ENCODE assay signal across 18 mouse cellular contexts in genomic region chr10:83117851-83118250, GRCm38 (mm10).
DNase-seq lines count a peak whose midpoint lies in the region.
"Had no signal": no experiment of that assay in that cellular context is flagged by ENCODE, and none has a peak within 500 bp of the region (broad histone marks: within the 10 kb centered on the region; RNA-seq: fewer than 3 reads in every experiment).

No protein-coding gene starts in this region.

- DNase-seq in adrenal gland, adult 2 months = peak; percentile 32
- no peak for DNase-seq in adrenal gland, adult 18-20 months (ENCODE audit: low spot score in 2 of 2)
- peak; percentile 29 for DNase-seq in left cerebral cortex, postnatal 4 days
- DNase-seq in left cerebral cortex, postnatal 36 days (ENCODE audit: low spot score in 2 of 2) = no peak
- peak; percentile 56 for DNase-seq in thymus, postnatal 0 days (ENCODE audit: low spot score)
- DNase-seq in thymus, postnatal 4 days = no peak
- DNase-seq in right cerebral cortex, postnatal 36 days (ENCODE audit: low spot score in 2 of 2) = no peak
- DNase-seq: adrenal gland, postnatal 14 days; cerebellum, adult 11 months; cerebellum, adult 2 months; cerebellum, adult 9-11 months; cerebellum, postnatal 25 days; forebrain, postnatal 0 days; gastrocnemius, adult 2 months; gastrocnemius, postnatal 14 days; heart, adult 18-20 months; heart, postnatal 14 days; heart, postnatal 4 days had no signal

- intact Hi-C loops in left cerebral cortex, postnatal 4 days (cut with DNase I) = no loop called here
- intact Hi-C loops in left cerebral cortex, postnatal 36 days (cut with DNase I) = no loop called here

Comparison
In these comparisons a context has a peak if more than half of its experiments do, and no peak if none do; other contexts are left out.
1. DNase-seq: peak in adrenal gland, adult 2 months (single experiment), left cerebral cortex, postnatal 4 days (single experiment) and thymus, postnatal 0 days (single experiment); none in adrenal gland, adult 18-20 months (0 of 2), left cerebral cortex, postnatal 36 days (0 of 2), thymus, postnatal 4 days (single experiment) and right cerebral cortex, postnatal 36 days (0 of 2).